Mouse (Mus musculus) forebrain, embryonic 11.5 days (tissue): Measurements from ENCODE around the gene Mgat1. TPM values are rescaled to one million over a fixed set of nuclear protein-coding genes. Genes with fewer than 3 reads are reported as not detected.
"Not testable (repeated sequence)": the region's sequence is repeated elsewhere in the genome, so short reads cannot be mapped to it uniquely, and the experiment has no call there.

Experiments used
- ATAC-seq: fragments of 200-750 bp; cut with Nextera tagmentation; replicated peaks from 2 replicates; pipeline ENCODE4 v1.8.0; 2017; ENCODE audit warnings: moderate TSS enrichment; ENCODE audit not compliant: low FRiP score
- DNase-seq: peaks from one replicate; pipeline ENCODE4 v3.0.0-alpha.2; 2017; ENCODE audit warnings: low spot score
- H3K27ac ChIP-seq: fragments of 300-500 bp; sonication (generic); 2 replicates; pipeline ENCODE4 v1.5.1; 2014; ENCODE audit warnings: low read depth, low read length
- H3K27me3 ChIP-seq: fragments of 300-500 bp; sonication (generic); 2 replicates; pipeline ENCODE4 v1.6.1; 2014; ENCODE audit warnings: mild to moderate bottlenecking, low read length, mixed read lengths; ENCODE audit not compliant: control insufficient read depth, insufficient read depth
- H3K36me3 ChIP-seq: fragments of 300-500 bp; sonication (generic); 2 replicates; pipeline ENCODE4 v1.6.1; 2014; ENCODE audit warnings: mild to moderate bottlenecking, low read length, moderate library complexity, mixed read lengths; ENCODE audit not compliant: control insufficient read depth, insufficient read depth
- H3K4me1 ChIP-seq: fragments of 300-500 bp; sonication (generic); replicated peaks from 2 replicates; pipeline ENCODE4 v1.6.1; 2014; ENCODE audit warnings: low read length, mixed read lengths; ENCODE audit not compliant: control insufficient read depth, insufficient read depth
- H3K4me2 ChIP-seq: fragments of 300-500 bp; sonication (generic); 2 replicates; pipeline ENCODE4 v1.6.1; 2014; ENCODE audit warnings: low read depth, mild to moderate bottlenecking, low read length, moderate library complexity, mixed read lengths; ENCODE audit not compliant: severe bottlenecking
- H3K4me3 ChIP-seq: fragments of 300-500 bp; sonication (generic); 2 replicates; pipeline ENCODE4 v1.5.1; 2014; ENCODE audit warnings: low read depth, low read length
- H3K9ac ChIP-seq: fragments of 300-500 bp; sonication (generic); 2 replicates; pipeline ENCODE4 v1.6.1; 2014; ENCODE audit warnings: low read length
- H3K9me3 ChIP-seq: fragments of 300-500 bp; sonication (generic); 2 replicates; pipeline ENCODE4 v1.6.1; 2016; ENCODE audit warnings: low read length, mixed read lengths; ENCODE audit not compliant: control insufficient read depth
- WGBS: fragments of 180-500 bp; shearing (Covaris S2); extraction: QIAGEN DNeasy Blood & Tissue Kit; methylation state at CpG from one replicate; pipeline ENCODE4 v1.1.7; 2014; 5-methylcytosine and 5-hydroxymethylcytosine counted together
- polyA plus RNA-seq: library from polyadenylated mRNA; unstranded; fragments of >200 nt; fragmentation: Nextera tagmentation; extraction: Ambion mirVana; gene quantifications from 2 replicates; pipeline ENCODE4 v1.2.1, GENCODE M21; 2014

The Mgat1 gene
- polyA plus RNA-seq, 1 experiment from 2014 or later = 34.6 TPM

DNA sequence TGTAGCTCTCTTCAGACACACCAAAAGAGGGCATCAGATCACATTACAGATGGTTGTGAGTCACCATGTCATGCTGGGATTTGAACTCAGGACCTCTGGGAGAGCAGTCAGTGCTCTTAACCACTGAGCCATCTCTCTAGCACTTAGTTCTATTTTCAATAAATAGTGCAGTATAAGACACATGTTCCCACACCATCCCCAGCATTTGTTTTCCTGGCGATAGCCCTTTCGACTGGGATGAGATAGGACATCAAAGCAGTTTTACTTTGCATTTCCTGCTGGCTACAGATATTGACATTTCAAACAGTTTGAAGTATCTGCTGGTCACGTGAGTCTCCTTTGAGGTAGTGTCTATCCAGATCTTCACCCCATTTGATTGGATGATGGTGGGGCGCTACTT lies 26.4 kb downstream of the Mgat1 start:
- Histone ChIP-seq H3K9me3 (no peaks in the 10 kb centered on the region), H3K36me3 (no peaks in the 10 kb centered on the region), H3K27me3 (no peaks in the 10 kb centered on the region), H3K27ac (no peak overlapping the region), H3K9ac (no peak overlapping the region), H3K4me1 (no peaks in the 10 kb centered on the region), H3K4me2 (no peak overlapping the region), H3K4me3 (no peak overlapping the region)
- DNase-seq (no peak), ATAC-seq (no peak)
- WGBS = 92% methylated on average over 4 of the region's 4 CpGs

DNA sequence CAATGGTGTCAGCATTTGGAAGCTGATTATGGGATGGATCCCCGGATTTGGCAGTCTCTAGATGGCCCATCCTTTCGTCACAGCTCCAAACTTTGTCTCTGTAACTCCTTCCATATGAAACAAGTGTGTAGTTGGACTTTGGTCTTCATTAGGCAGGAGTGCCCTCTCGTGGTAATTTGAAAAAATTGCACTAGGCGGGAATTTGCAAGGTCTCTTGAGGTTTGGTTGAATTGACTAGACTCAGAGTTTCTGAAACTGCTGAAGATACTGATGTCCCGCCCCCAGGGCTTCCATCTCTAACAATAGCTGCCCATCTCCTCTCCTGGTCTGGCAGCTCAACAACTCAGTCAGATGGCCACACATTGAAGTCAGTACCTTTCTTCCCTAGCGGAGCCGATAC lies 27.3 kb downstream of the Mgat1 start:
- Histone ChIP-seq H3K36me3 (no peaks in the 10 kb centered on the region), H3K27ac (no peak overlapping the region), H3K4me1 (no peaks in the 10 kb centered on the region), H3K27me3 (no peaks in the 10 kb centered on the region), H3K9ac (no peak overlapping the region), H3K4me3 (no peak overlapping the region), H3K9me3 (no peaks in the 10 kb centered on the region), H3K4me2 (no peak overlapping the region)
- DNase-seq (peak; percentile 64), ATAC-seq (peak; percentile 42; the same call in 1 of the 2 replicates)
- 28% methylated on average over 7 of the region's 7 CpGs for WGBS

DNA sequence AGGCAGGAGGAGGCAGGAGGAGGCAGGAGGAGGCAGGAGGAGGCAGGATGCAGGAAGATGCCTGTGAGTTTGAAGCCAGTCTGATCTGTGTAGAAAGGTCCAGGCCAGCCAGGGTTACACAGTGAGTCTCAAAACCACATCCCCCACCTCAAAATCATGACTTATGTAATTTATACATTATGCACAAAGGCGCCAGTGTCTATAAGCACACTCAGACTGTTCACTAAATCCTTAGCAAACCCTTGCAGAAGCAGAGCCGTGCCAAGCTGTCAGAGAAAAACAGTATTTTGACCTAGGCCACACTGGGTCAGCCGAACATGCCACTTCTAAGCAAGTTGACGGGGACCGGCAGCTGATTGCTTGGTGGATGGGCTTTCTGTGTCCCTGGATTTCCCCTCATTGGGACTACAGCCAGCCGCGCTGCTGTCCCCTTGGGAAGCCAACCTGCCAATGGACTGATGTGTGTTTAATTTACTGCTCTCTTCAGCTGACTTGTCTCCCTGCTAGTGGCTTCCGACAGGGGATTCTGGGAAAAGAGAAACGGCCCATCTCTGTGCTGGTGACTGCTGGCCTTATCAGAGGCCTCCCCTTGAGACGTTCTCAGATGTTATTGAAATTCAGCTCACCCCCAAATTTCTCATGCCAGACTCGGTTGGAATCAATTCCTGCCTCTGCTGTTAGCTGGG lies 30.0 kb downstream of the Mgat1 start:
- no peak for ATAC-seq
- 84% methylated on average over 11 of the region's 11 CpGs for WGBS

DNA sequence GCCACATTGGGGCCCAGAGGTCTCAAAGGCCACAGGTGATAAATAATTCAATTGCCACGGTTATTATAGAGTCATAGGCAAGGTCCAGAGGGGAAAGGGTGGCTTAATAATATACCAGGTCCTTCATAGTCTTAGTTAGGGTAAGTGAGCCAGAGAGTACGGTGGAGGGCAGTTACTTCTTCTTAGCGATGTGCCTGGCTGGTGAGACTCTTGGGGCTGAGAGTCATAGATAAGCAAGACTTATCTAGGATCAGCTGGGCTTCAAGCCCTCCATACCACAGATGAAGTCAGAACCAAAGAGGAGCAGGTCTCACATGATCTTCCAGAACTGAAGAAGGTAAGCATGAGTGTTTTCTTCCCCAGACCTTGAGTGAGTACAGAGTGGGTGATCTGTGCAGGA lies 34.2 kb downstream of the Mgat1 start, which contains the start of gene Olfr1393:
Gene Olfr1393 (plus strand): TSS at position 83 of the 400 bp plus-strand sequence.
- ATAC-seq (no peak), DNase-seq (no peak)
- Histone ChIP-seq H3K27me3 (no peaks in the 10 kb centered on the region), H3K4me3 (no peak within 1 kb of the TSS), H3K27ac (no peak within 1 kb of the TSS), H3K36me3 (no peaks in the 10 kb centered on the region), H3K9ac (no peak within 1 kb of the TSS), H3K4me1 (no peaks in the 10 kb centered on the region), H3K9me3 (no peaks in the 10 kb centered on the region), H3K4me2 (no peak within 1 kb of the TSS)
- 87% methylated on average over 3 of the region's 3 CpGs for WGBS

More for the DNA sequence above, 30.0 kb downstream of the Mgat1 start:
- H3K9ac ChIP-seq = no peak overlapping the region
- DNase-seq = no peak
- H3K4me2 ChIP-seq = no peak overlapping the region
- H3K4me3 ChIP-seq = no peak overlapping the region
- H3K36me3 ChIP-seq = no peaks in the 10 kb centered on the region
- H3K4me1 ChIP-seq = no peaks in the 10 kb centered on the region
- no peaks in the 10 kb centered on the region for H3K9me3 ChIP-seq
- no peak overlapping the region for H3K27ac ChIP-seq
- no peaks in the 10 kb centered on the region for H3K27me3 ChIP-seq

DNA sequence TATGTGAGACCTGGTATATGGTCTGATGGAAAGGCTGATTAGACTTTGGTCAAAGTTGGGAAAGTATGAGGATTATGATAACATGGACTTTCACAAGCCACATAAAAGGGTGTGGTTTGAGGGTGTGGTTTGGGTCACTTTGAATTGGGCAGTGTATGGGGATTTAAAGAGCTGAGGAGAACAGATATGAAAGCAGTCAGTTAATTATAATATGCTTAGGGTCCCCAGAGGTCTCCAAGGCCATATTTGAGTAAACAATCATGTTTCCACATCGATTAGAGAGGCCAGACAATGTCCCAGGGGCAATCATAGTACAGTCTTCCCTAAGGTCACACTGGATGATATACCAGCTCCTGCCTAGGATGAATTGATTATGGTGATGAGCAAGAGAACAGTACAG lies 41.0 kb downstream of the Mgat1 start, which contains the start of gene Olfr1392:
Gene Olfr1392 (plus strand): TSS at position 301 of the 400 bp plus-strand sequence.
- H3K36me3 ChIP-seq, H3K27ac ChIP-seq, H3K27me3 ChIP-seq, H3K4me3 ChIP-seq, ATAC-seq, H3K4me1 ChIP-seq, DNase-seq, H3K9ac ChIP-seq, H3K4me2 ChIP-seq, H3K9me3 ChIP-seq: not testable (repeated sequence)
- WGBS = 75% methylated on average over 1 of the region's 1 CpGs

DNA sequence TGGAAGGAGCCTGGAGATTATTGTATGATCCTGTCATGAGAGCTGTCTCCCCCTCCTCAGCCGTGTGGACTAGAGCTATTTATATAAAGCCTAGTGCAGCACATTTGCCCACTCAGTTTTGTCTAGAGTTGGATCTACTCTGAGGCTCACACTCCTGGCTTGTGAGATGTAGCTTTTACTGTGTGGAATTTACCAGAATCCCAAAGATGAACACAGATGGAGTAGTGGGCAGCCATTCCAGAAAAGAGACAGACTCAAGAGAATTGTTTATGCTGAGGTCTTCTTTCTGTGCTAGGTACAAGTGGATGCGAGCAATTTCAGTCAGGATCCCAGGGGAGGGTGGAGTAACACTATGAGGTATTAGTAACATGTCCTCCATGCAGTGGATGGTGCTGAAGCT lies 43.3 kb downstream of the Mgat1 start:
- Histone ChIP-seq H3K36me3 (no peaks in the 10 kb centered on the region), H3K4me3 (no peak overlapping the region), H3K9me3 (no peaks in the 10 kb centered on the region), H3K9ac (no peak overlapping the region), H3K4me2 (no peak overlapping the region), H3K4me1 (no peaks in the 10 kb centered on the region), H3K27ac (no peak overlapping the region), H3K27me3 (no peaks in the 10 kb centered on the region)
- ATAC-seq = no peak
- DNase-seq = no peak
- WGBS = 83% methylated on average over 2 of the region's 2 CpGs

DNA sequence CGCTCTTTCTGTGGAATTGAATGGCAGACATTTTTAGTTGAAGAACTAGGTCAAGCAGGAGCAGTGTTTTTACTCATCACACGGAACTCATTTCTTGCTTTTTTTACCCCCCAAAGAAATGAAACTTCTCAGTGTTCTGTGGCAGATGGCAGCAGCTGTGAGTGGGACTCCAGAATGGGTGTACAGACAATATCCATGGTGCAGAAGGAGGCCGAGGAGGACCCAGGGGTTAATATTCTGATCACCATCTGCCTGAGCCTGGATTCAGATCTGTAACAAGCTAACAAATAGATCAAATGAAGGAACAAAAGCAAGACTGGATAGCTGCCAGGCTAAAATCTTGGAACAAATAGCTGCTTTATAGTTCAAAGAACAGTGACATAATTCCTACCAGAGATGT lies 48.8 kb downstream of the Mgat1 start:
- DNase-seq (no peak), ATAC-seq (no peak)
- Histone ChIP-seq H3K27ac (no peak overlapping the region), H3K9ac (no peak overlapping the region), H3K4me3 (no peak overlapping the region), H3K36me3 (no peaks in the 10 kb centered on the region), H3K4me1 (no peaks in the 10 kb centered on the region), H3K9me3 (no peaks in the 10 kb centered on the region), H3K4me2 (no peak overlapping the region), H3K27me3 (no peaks in the 10 kb centered on the region)
- 79% methylated on average over 3 of the region's 3 CpGs for whole genome bisulfite sequencing

DNA sequence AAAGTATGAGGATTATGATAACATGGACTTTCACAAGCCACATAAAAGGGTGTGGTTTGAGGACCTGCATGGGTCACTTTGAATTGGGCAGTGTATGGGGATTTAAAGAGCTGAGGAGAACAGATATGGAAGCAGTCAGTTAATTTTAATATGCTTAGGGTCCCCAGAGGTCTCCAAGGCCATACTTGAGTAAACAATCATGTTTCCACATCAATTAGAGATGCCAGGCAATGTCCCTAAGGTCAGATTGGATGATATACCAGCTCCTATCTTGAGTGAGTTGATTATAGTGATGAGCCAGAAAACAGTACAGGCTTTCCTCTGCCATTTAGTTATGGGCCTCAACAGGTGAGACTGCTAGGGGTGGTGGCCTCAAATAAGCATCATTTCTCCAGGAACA lies 60.5 kb downstream of the Mgat1 start, which contains the start of gene Olfr10:
Gene Olfr10 (plus strand): TSS at position 301 of the 400 bp plus-strand sequence.
- DNase-seq = no peak
- Histone ChIP-seq H3K4me1 (no peaks in the 10 kb centered on the region), H3K27ac (no peak within 1 kb of the TSS), H3K36me3 (no peaks in the 10 kb centered on the region), H3K27me3 (no peaks in the 10 kb centered on the region), H3K9me3 (no peaks in the 10 kb centered on the region), H3K4me2 (no peak within 1 kb of the TSS), H3K4me3 (no peak within 1 kb of the TSS), H3K9ac (no peak within 1 kb of the TSS)
- no peak for ATAC-seq

DNA sequence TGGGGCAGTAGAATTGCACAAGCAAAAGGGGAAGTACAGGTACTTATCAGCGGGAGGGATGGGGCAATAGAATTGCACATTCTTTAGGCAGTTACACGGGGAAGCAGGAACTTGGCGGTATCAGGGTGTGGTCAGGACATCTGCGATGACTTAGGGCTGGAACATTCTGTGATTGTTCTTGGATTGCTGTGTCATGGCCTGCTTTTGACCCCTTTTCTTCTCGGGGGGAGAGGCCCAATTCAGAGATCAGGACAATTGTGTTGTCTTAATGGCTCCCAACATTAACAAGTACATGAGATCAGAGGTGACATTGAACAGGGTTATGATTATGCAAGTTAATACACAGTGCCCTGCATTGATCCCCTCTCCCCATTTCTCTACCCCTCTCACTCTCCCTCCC lies 64.6 kb downstream of the Mgat1 start:
- not testable (repeated sequence) for H3K27ac ChIP-seq, DNase-seq, H3K36me3 ChIP-seq, H3K27me3 ChIP-seq, H3K4me1 ChIP-seq, H3K9me3 ChIP-seq, H3K4me3 ChIP-seq, H3K9ac ChIP-seq, H3K4me2 ChIP-seq, ATAC-seq
- 86% methylated on average over 5 of the region's 5 CpGs for WGBS
